In the genomic region with DNA sequence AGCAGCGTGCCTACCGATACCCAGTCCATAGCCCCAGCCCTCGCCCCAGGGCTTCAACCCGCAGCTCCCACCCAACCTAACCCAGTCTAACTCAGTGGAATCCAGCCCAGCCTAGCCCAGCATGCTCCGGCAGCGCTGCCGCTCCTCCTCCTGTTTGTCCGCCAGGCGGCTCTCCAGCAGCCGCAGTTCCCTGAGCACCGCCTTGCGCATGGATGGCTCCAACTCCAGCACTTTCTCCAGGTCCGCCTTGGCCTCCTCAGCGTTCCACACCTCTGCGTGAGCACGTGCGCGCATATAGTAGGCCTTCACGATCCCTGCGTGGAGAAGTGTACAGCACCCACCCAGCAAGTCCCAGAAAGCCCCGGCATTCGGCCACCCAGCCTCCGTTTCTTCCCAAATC, we compare ENCODE assay signal across 8 mouse cellular contexts. TPM values are rescaled to one million over a fixed set of nuclear protein-coding genes. Genes with fewer than 3 reads are reported as not detected.
A peak's percentile ranks its signal among the peaks of the same experiment; 100 is the strongest.
DNase-seq lines count a peak whose midpoint lies in the region; ATAC-seq and TF ChIP-seq lines count a peak whose summit lies in the region.

No protein-coding gene starts in this region.

- TF ChIP-seq EP300 in lung, postnatal 0 days (IDR thresholded peaks at IDR 0.05): no peak

- no peak overlapping the region; the same call in 1 of the 2 replicates for H3K4me2 ChIP-seq in heart, embryonic 13.5 days
- H3K4me2 ChIP-seq in forebrain, embryonic 16.5 days (ENCODE audit: low read length): no peak overlapping the region
- peak overlapping the region; percentile 28; the same call in 1 of the 2 replicates for H3K4me2 ChIP-seq in lung, postnatal 0 days (replicated peaks; ENCODE audit: low read depth, low read length)

- no peaks in the 10 kb centered on the region for H3K9me3 ChIP-seq in heart, embryonic 13.5 days
- no peaks in the 10 kb centered on the region for H3K9me3 ChIP-seq in forebrain, embryonic 16.5 days (ENCODE audit: control insufficient read depth, low read length)
- no peaks in the 10 kb centered on the region for H3K9me3 ChIP-seq in lung, postnatal 0 days (ENCODE audit: low read length)

- H3K4me3 ChIP-seq in heart, embryonic 13.5 days: no peak overlapping the region
- H3K4me3 ChIP-seq in forebrain, embryonic 16.5 days (replicated peaks; ENCODE audit: low read length): no peak overlapping the region
- H3K4me3 ChIP-seq in lung, postnatal 0 days (ENCODE audit: low read depth, low read length): no peak overlapping the region

- peak; percentile 80 for TF ChIP-seq CTCF in lung, postnatal 0 days (IDR thresholded peaks at IDR 0.05)

- 0 out of 2 replicates have a peak overlapping the region, but pooled peaks have one; percentile 3 for H3K9ac ChIP-seq in heart, embryonic 13.5 days
- H3K9ac ChIP-seq in forebrain, embryonic 16.5 days (replicated peaks; ENCODE audit: low read depth, low read length): no peak overlapping the region
- no peak overlapping the region for H3K9ac ChIP-seq in lung, postnatal 0 days (replicated peaks; ENCODE audit: low read depth)

- WGBS in heart, embryonic 13.5 days: 24% methylated on average over 23 of the region's 23 CpGs
- 23% methylated on average over 23 of the region's 23 CpGs for WGBS in forebrain, embryonic 16.5 days
- 19% methylated on average over 23 of the region's 23 CpGs for WGBS in lung, postnatal 0 days

- H3K27ac ChIP-seq in heart, embryonic 13.5 days (replicated peaks): no peak overlapping the region
- H3K27ac ChIP-seq in forebrain, embryonic 16.5 days (ENCODE audit: low read length): no peak overlapping the region
- no peak overlapping the region for H3K27ac ChIP-seq in lung, postnatal 0 days (ENCODE audit: low read length)

- H3K27me3 ChIP-seq in heart, embryonic 13.5 days (replicated peaks): peaks cover 51% of the 10 kb centered on the region
- H3K27me3 ChIP-seq in forebrain, embryonic 16.5 days (replicated peaks; ENCODE audit: control insufficient read depth, insufficient read depth, low read length): no peaks in the 10 kb centered on the region
- no peaks in the 10 kb centered on the region for H3K27me3 ChIP-seq in lung, postnatal 0 days (replicated peaks; ENCODE audit: insufficient read depth, low read length)

- no peak for DNase-seq in heart, adult 8-10 months (ENCODE audit: low spot score)
- DNase-seq in right cerebral cortex, adult 18-20 months: peak; percentile 62
- no peak for DNase-seq in right cerebral cortex, postnatal 25 days
- peak; percentile 53 for DNase-seq in lung, postnatal 0 days (ENCODE audit: low spot score)
- DNase-seq in spleen, postnatal 36 days (ENCODE audit: low spot score in 2 of 2): no peak
- DNase-seq in cerebellum, adult 8-10 months: no peak

- no peak for ATAC-seq in heart, embryonic 13.5 days (ENCODE audit: extremely low read depth, insufficient number of reproducible peaks, low FRiP score, low TSS enrichment)
- ATAC-seq in forebrain, embryonic 16.5 days: peak; percentile 54
- peak; percentile 57 for ATAC-seq in lung, postnatal 0 days

- no peaks in the 10 kb centered on the region for H3K36me3 ChIP-seq in heart, embryonic 13.5 days
- H3K36me3 ChIP-seq in forebrain, embryonic 16.5 days (ENCODE audit: control insufficient read depth, insufficient read depth): no peaks in the 10 kb centered on the region
- H3K36me3 ChIP-seq in lung, postnatal 0 days (ENCODE audit: insufficient read depth, low read length): no peaks in the 10 kb centered on the region

- peaks cover 15% of the 10 kb centered on the region for H3K4me1 ChIP-seq in heart, embryonic 13.5 days
- peaks cover 8% of the 10 kb centered on the region; the same call in 1 of the 2 replicates for H3K4me1 ChIP-seq in forebrain, embryonic 16.5 days (replicated peaks; ENCODE audit: control insufficient read depth, insufficient read depth, low read length)
- H3K4me1 ChIP-seq in lung, postnatal 0 days (ENCODE audit: insufficient read depth, low read depth, low read length): no peaks in the 10 kb centered on the region

RNA-seq across cellular contexts. Expression of a gene that starts 8.2 kb away (rescaled TPM):
- polyA plus RNA-seq in heart, embryonic 13.5 days (2015; fragmentation: Nextera tagmentation; extraction: Ambion mirVana): 0.57 and 0.98 TPM in 2 replicates
- total RNA-seq in heart, adult 8-10 months (2022): under 1 TPM in 1 of 4 experiments, not detected in 3; 0.13 TPM
- 0.11 and 0.27 TPM in 2 replicates for polyA plus RNA-seq in forebrain, embryonic 16.5 days (2015; fragmentation: Nextera tagmentation; extraction: Ambion mirVana)
- 0.27 and 0.30 TPM in 2 replicates for polyA plus RNA-seq in lung, postnatal 0 days (2015; fragmentation: Nextera tagmentation; extraction: Ambion mirVana)

RNA-seq across cellular contexts. Expression of a gene that starts 12.7 kb away (rescaled TPM):
- polyA plus RNA-seq in heart, embryonic 13.5 days (2015; fragmentation: Nextera tagmentation; extraction: Ambion mirVana): 84.8 and 87.5 TPM in 2 replicates
- total RNA-seq in heart, adult 8-10 months (2022): 1 to 10 TPM in 1 of 4 experiments, under 1 TPM in 2, not detected in 1; 0.41 to 1.4 (median 0.65) TPM
- 64.1 and 80.3 TPM in 2 replicates for polyA plus RNA-seq in forebrain, embryonic 16.5 days (2015; fragmentation: Nextera tagmentation; extraction: Ambion mirVana)
- 6.1 and 7.3 TPM in 2 replicates for polyA plus RNA-seq in lung, postnatal 0 days (2015; fragmentation: Nextera tagmentation; extraction: Ambion mirVana)

Comparison
In these comparisons a context has a peak if more than half of its experiments do, and no peak if none do; other contexts are left out.
1. DNase-seq: peak in right cerebral cortex, adult 18-20 months (single experiment) and lung, postnatal 0 days (single experiment); none in heart, adult 8-10 months (single experiment), right cerebral cortex, postnatal 25 days (single experiment), spleen, postnatal 36 days (0 of 2) and cerebellum, adult 8-10 months (single experiment).